Mouse (Mus musculus) heart, adult 2 months (tissue): ENCODE measurements at regions not wholly inside any gene's neighbourhood (a gene's known extent, or its start where the extent isn't known, plus 50 kb on each side); places are given as distances from the start of the nearest gene placed in this dataset.

Source experiments
- DNase-seq, 2 experiments: peaks; one replicate each; pipeline ENCODE4 v3.0.0; 2021
- H3K27ac ChIP-seq: fragments of 200-600 bp; 2 replicates; pipeline ENCODE4 v1.8.1; 2022
- H3K27me3 ChIP-seq: fragments of 200-500 bp; 2 replicates; pipeline ENCODE4 v1.6.1; 2012; ENCODE audit warnings: mild to moderate bottlenecking, low read length, inconsistent platforms, mixed read lengths; ENCODE audit not compliant: control insufficient read depth, insufficient read depth
- H3K36me3 ChIP-seq: fragments of 200-500 bp; 2 replicates; pipeline ENCODE4 v1.6.1; 2012; ENCODE audit warnings: low read length, inconsistent platforms; ENCODE audit not compliant: control insufficient read depth, insufficient read depth
- H3K4me1 ChIP-seq: fragments of 200-500 bp; 2 replicates; pipeline ENCODE4 v1.6.1; 2011; ENCODE audit warnings: low read length; ENCODE audit not compliant: control insufficient read depth, insufficient read depth
- H3K4me3 ChIP-seq: fragments of 200-600 bp; 2 replicates; pipeline ENCODE4 v1.8.1; 2022
- H3K79me2 ChIP-seq: fragments of 200-500 bp; replicated peaks from 2 replicates; pipeline ENCODE4 v1.6.1; 2012; ENCODE audit warnings: mild to moderate bottlenecking, inconsistent platforms, low read length, moderate library complexity, mixed read lengths; ENCODE audit not compliant: control insufficient read depth, insufficient read depth
- H3K9ac ChIP-seq: fragments of 200-500 bp; 2 replicates; pipeline ENCODE4 v1.6.1; 2012; ENCODE audit warnings: low read depth, mild to moderate bottlenecking, control low read depth, inconsistent platforms, low read length, mixed read lengths
- CTCF ChIP-seq: fragments of 200-600 bp; IDR thresholded peaks from 2 replicates; pipeline ENCODE4 v1.8.1; 2022; ENCODE audit warnings: antibody characterized with exemption, mild to moderate bottlenecking, moderate library complexity
- EP300 ChIP-seq: fragments of 200-500 bp; IDR thresholded peaks from 2 replicates; pipeline ENCODE4 v1.6.1; 2011; ENCODE audit warnings: low read depth, low read length, control low read depth; ENCODE audit not compliant: insufficient read depth
- POLR2A ChIP-seq: fragments of 200-500 bp; IDR thresholded peaks from 2 replicates; pipeline ENCODE4 v1.6.1; 2011; ENCODE audit warnings: mild to moderate bottlenecking, low read depth, low read length, control low read depth; ENCODE audit not compliant: insufficient read depth
- WGBS: fragments of 180-500 bp; shearing (Covaris S2); methylation state at CpG from one replicate; pipeline ENCODE4 v1.1.7; 2018; 5-methylcytosine and 5-hydroxymethylcytosine counted together
- intact Hi-C: fragments of 180-260 bp; cut with DNase I; formaldehyde crosslinking; loops from one replicate; pipeline ENCODE4 v1.15.1; 2025

- Histone ChIP-seq H3K9ac (no peak overlapping the region), H3K27ac (no peak overlapping the region), H3K36me3 (no peaks in the 10 kb centered on the region), H3K4me3 (no peak overlapping the region), H3K27me3 (no peaks in the 10 kb centered on the region), H3K4me1 (no peaks in the 10 kb centered on the region), H3K79me2 (no peaks in the 10 kb centered on the region)
- intact Hi-C loops = no loop called here
- TF ChIP-seq EP300 (no peak), POLR2A (no peak), CTCF (no peak)
- no peak for DNase-seq
These were observed 150.3 kb downstream of the Rnf152 start for GRCm38 (mm10) chr1:105206216-105206615.

GRCm38 (mm10) chr1:105199305-105199704, 157.2 kb downstream of the Rnf152 start:
- WGBS = 22% methylated on average over 3 of the region's 3 CpGs
- TF ChIP-seq CTCF = no peak
- no peak for TF ChIP-seq POLR2A
- TF ChIP-seq EP300 = peak; percentile 78; the same call in 1 of the 2 replicates

GRCm38 (mm10) chr1:105191126-105191525, 165.4 kb downstream of the Rnf152 start:
- Histone ChIP-seq H3K36me3 (no peaks in the 10 kb centered on the region), H3K4me1 (no peaks in the 10 kb centered on the region; the same call in 1 of the 2 replicates), H3K79me2 (no peaks in the 10 kb centered on the region), H3K4me3 (no peak overlapping the region), H3K27me3 (no peaks in the 10 kb centered on the region), H3K27ac (no peak overlapping the region), H3K9ac (no peak overlapping the region)
- no peak for DNase-seq
- 73% methylated on average over 3 of the region's 3 CpGs for WGBS
- intact Hi-C loops = no loop called here
- no peak for TF ChIP-seq EP300
- TF ChIP-seq CTCF = no peak
- no peak for TF ChIP-seq POLR2A

More at GRCm38 (mm10) chr1:105199305-105199704, 157.2 kb downstream of the Rnf152 start:
- Histone ChIP-seq H3K79me2 (no peaks in the 10 kb centered on the region), H3K36me3 (peaks cover 5% of the 10 kb centered on the region), H3K9ac (no peak overlapping the region), H3K27me3 (no peaks in the 10 kb centered on the region), H3K4me3 (no peak overlapping the region), H3K27ac (peak overlapping the region; percentile 62), H3K4me1 (peaks cover 6% of the 10 kb centered on the region)
- intact Hi-C loops = loop anchor here (5.0 kb wide), 1 partner anchor 47 kb away; no protein-coding TSS in a partner anchor
- DNase-seq = peak; percentile 26 to 59

GRCm38 (mm10) chr1:105188920-105189266, 167.6 kb downstream of the Rnf152 start:
- H3K27ac ChIP-seq = no peak overlapping the region

GRCm38 (mm10) chr1:105188210-105188919, 168.1 kb downstream of the Rnf152 start:
- intact Hi-C loops = no loop called here
- no peak overlapping the region for H3K9ac ChIP-seq
- no peaks in the 10 kb centered on the region for H3K79me2 ChIP-seq
- no peak for DNase-seq
- no peak overlapping the region for H3K4me3 ChIP-seq
- H3K27me3 ChIP-seq = no peaks in the 10 kb centered on the region
- no peak for TF ChIP-seq EP300
- TF ChIP-seq POLR2A = no peak
- TF ChIP-seq CTCF = no peak
- 65% methylated on average over 3 of the region's 3 CpGs for WGBS
- H3K4me1 ChIP-seq = no peaks in the 10 kb centered on the region; the same call in 1 of the 2 replicates
- H3K27ac ChIP-seq = no peak overlapping the region
- H3K36me3 ChIP-seq = no peaks in the 10 kb centered on the region

More at GRCm38 (mm10) chr1:105188920-105189266, 167.6 kb downstream of the Rnf152 start:
- no peak for DNase-seq
- Histone ChIP-seq H3K4me1 (no peaks in the 10 kb centered on the region; the same call in 1 of the 2 replicates), H3K79me2 (no peaks in the 10 kb centered on the region), H3K27me3 (no peaks in the 10 kb centered on the region), H3K4me3 (no peak overlapping the region), H3K9ac (no peak overlapping the region), H3K36me3 (no peaks in the 10 kb centered on the region)
- intact Hi-C loops = no loop called here
- TF ChIP-seq CTCF (no peak), POLR2A (no peak), EP300 (no peak)

- intact Hi-C loops = no loop called here
- Histone ChIP-seq H3K4me3 (no peak overlapping the region), H3K27ac (no peak overlapping the region), H3K36me3 (no peaks in the 10 kb centered on the region), H3K27me3 (no peaks in the 10 kb centered on the region), H3K9ac (no peak overlapping the region), H3K79me2 (no peaks in the 10 kb centered on the region), H3K4me1 (peaks cover under 1% of the 10 kb centered on the region)
- WGBS = 83% methylated on average over 3 of the region's 3 CpGs
- TF ChIP-seq EP300 (no peak), POLR2A (no peak), CTCF (no peak)
- DNase-seq = no peak
These were observed 172.0 kb downstream of the Rnf152 start for GRCm38 (mm10) chr1:105184470-105184869.
